Mouse (Mus musculus) T-helper 1 cell (primary cell): Measurements from ENCODE around the gene Pkn1.

Experiments used
- in situ Hi-C: fragments of 300-600 bp; cut with MboI, MseI; formaldehyde crosslinking; loops from one replicate; pipeline ENCODE4 v1.15.1; 2025; ENCODE audit warnings: high pct_unique_total_duplicates

Gene Pkn1

GRCm38 (mm10) chr8:83654725-83655124 is 44.3 kb downstream of the Pkn1 start:
- in situ Hi-C loops = no loop called here

GRCm38 (mm10) chr8:83653662-83654017 is 45.3 kb downstream of the Pkn1 start:
- in situ Hi-C loops = no loop called here

GRCm38 (mm10) chr8:83652744-83653661 is 46.0 kb downstream of the Pkn1 start:
- in situ Hi-C loops = no loop called here

GRCm38 (mm10) chr8:83652030-83652743 is 46.8 kb downstream of the Pkn1 start, which contains the start of gene Gipc1:
TSS of gene Gipc1 (plus strand) at chr8:83652677.
- in situ Hi-C loops = no loop called here

GRCm38 (mm10) chr8:83649699-83650098 is 49.3 kb downstream of the Pkn1 start:
- in situ Hi-C loops = no loop called here

GRCm38 (mm10) chr8:83648031-83648430 is 50.9 kb downstream of the Pkn1 start:
- in situ Hi-C loops = no loop called here

GRCm38 (mm10) chr8:83647511-83647910 is 51.5 kb downstream of the Pkn1 start:
- in situ Hi-C loops = no loop called here

GRCm38 (mm10) chr8:83639649-83640048 is 59.3 kb downstream of the Pkn1 start:
- in situ Hi-C loops = no loop called here

GRCm38 (mm10) chr8:83638856-83639255 is 60.1 kb downstream of the Pkn1 start:
- in situ Hi-C loops = no loop called here

GRCm38 (mm10) chr8:83632083-83632707 is 66.8 kb downstream of the Pkn1 start:
- in situ Hi-C loops = no loop called here

GRCm38 (mm10) chr8:83625676-83626299 is 73.2 kb downstream of the Pkn1 start:
- in situ Hi-C loops = no loop called here

- in situ Hi-C loops = loop anchor here (5.0 kb wide), 1 partner anchor 97 kb away; no protein-coding TSS in a partner anchor
These were observed 74.2 kb downstream of the Pkn1 start for GRCm38 (mm10) chr8:83624739-83625138.

GRCm38 (mm10) chr8:83623549-83623948 is 75.4 kb downstream of the Pkn1 start:
- in situ Hi-C loops = loop anchor here (5.0 kb wide), 1 partner anchor 96 kb away; no protein-coding TSS in a partner anchor

GRCm38 (mm10) chr8:83622389-83622989 is 76.5 kb downstream of the Pkn1 start:
- in situ Hi-C loops = loop anchor here (5.0 kb wide), 1 partner anchor 95 kb away; no protein-coding TSS in a partner anchor

- in situ Hi-C loops = loop anchor here (5.0 kb wide), 1 partner anchor 95 kb away; no protein-coding TSS in a partner anchor
These were observed 77.1 kb downstream of the Pkn1 start for GRCm38 (mm10) chr8:83621691-83622388.

- in situ Hi-C loops = loop anchor here (5.0 kb wide), 1 partner anchor 92 kb away; no protein-coding TSS in a partner anchor
These were observed 79.3 kb downstream of the Pkn1 start for GRCm38 (mm10) chr8:83619568-83620285.

GRCm38 (mm10) chr8:83618566-83618965 is 80.4 kb downstream of the Pkn1 start:
- in situ Hi-C loops = no loop called here

GRCm38 (mm10) chr8:83617111-83617510 is 81.9 kb downstream of the Pkn1 start:
- in situ Hi-C loops = no loop called here

- in situ Hi-C loops = no loop called here
These were observed 82.4 kb downstream of the Pkn1 start for GRCm38 (mm10) chr8:83616625-83617024.
